Mouse (Mus musculus) B cell, adult 67 days (primary cell): Measurements from ENCODE around the gene Fam210b. TPM values are rescaled to one million over a fixed set of nuclear protein-coding genes. Genes with fewer than 3 reads are reported as not detected.

Source experiments
- total RNA-seq, 2 experiments: library from RNA; stranded (reverse); gene quantifications; 4 replicates each; pipeline ENCODE4 v1.2.4; 2023

The Fam210b gene
- 10 to 100 TPM in 1 of 2 experiments, 1 to 10 TPM in 1; 9.6 to 11.1 TPM for total RNA-seq

DNA sequence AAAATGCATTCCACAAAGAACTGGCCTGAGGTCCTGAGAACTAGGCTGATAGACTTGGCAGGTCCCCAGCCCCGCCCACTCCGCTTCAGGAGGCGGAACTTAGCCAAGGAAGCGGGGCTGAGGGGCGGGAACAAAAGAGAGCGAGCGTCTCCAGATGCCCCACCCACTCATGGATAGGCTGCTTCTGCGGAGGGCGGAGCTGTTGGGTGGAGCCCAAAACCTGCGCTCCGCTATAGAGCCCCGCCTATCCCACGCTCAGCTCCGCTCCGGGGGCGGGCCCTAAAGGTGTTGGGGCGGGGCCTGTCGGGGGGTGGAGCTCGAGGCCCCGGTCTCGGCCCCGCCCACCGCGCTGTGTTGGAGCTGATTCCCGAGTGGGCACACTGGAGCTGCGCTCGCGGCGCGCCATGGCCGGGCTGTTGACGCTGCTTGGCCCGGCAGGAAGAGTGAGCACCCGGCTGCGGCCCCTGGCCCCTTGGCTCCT, at the start of gene Fam210b:
TSS of gene Fam210b (plus strand) at position 308 of the 481 bp plus-strand sequence.

GRCm38 (mm10) chr2:172370411-172371223, 25.3 kb downstream of the Fam210b start, which contains the start of the genes Aurka and Cstf1:
Gene Aurka (minus strand): TSS chr2:172370535.
Gene Cstf1 (plus strand): TSS chr2:172370681.

GRCm38 (mm10) chr2:172393391-172394051, 48.2 kb downstream of the Fam210b start, which contains the start of gene Cass4:
Gene Cass4 (plus strand): TSS chr2:172393794.

Other genes starting within 250 kb of the Fam210b start
- not detected for gene Mc3r, start 97.1 kb upstream of the Fam210b start, total RNA-seq
- 1 to 10 TPM; 7.6 to 10.0 TPM for gene Aurka, start 25.0 kb downstream of the Fam210b start, total RNA-seq
- 10 to 100 TPM; 40.5 to 43.2 TPM for gene Cstf1, start 25.1 kb downstream of the Fam210b start, total RNA-seq
- gene Cass4, start 48.2 kb downstream of the Fam210b start, total RNA-seq, result 1 to 10 TPM; 1.5 to 2.7 TPM
- gene Rtf2, start 95.0 kb downstream of the Fam210b start, total RNA-seq, result 10 to 100 TPM; 72.2 to 82.0 TPM
- gene Gcnt7, start 113.0 kb downstream of the Fam210b start, total RNA-seq, result not detected
- 1 to 10 TPM; 8.7 to 9.5 TPM for gene Fam209, start 127.0 kb downstream of the Fam210b start, total RNA-seq
- gene Tfap2c, start 204.0 kb downstream of the Fam210b start, total RNA-seq, result not detected